Mouse (Mus musculus) limb, embryonic 13.5 days (tissue): ENCODE data around the gene Cdyl. TPM values are rescaled to one million over a fixed set of nuclear protein-coding genes. Genes with fewer than 3 reads are reported as not detected.
A peak's percentile ranks its signal among the peaks of the same experiment; 100 is the strongest.
"Not testable (repeated sequence)": the region's sequence is repeated elsewhere in the genome, so short reads cannot be mapped to it uniquely, and the experiment has no call there.

Experiments used
- ATAC-seq: fragments of 200-750 bp; cut with Nextera tagmentation; 2 replicates; pipeline ENCODE4 v1.8.0; 2017; ENCODE audit warnings: low read depth, moderate number of reproducible peaks, moderate TSS enrichment; ENCODE audit not compliant: low FRiP score
- H3K27ac ChIP-seq: fragments of 300-500 bp; sonication (generic); 2 replicates; pipeline ENCODE4 v1.5.1; 2015; ENCODE audit warnings: inconsistent platforms, mild to moderate bottlenecking, moderate library complexity
- H3K27me3 ChIP-seq: fragments of 300-500 bp; sonication (generic); 2 replicates; pipeline ENCODE4 v1.6.1; 2015; ENCODE audit warnings: mild to moderate bottlenecking, inconsistent platforms
- H3K36me3 ChIP-seq: fragments of 300-500 bp; sonication (generic); 2 replicates; pipeline ENCODE4 v1.6.1; 2015; ENCODE audit warnings: inconsistent platforms, mild to moderate bottlenecking, moderate library complexity
- H3K4me1 ChIP-seq: fragments of 300-500 bp; sonication (generic); 2 replicates; pipeline ENCODE4 v1.6.1; 2015; ENCODE audit warnings: inconsistent platforms
- H3K4me2 ChIP-seq: fragments of 300-500 bp; sonication (generic); replicated peaks from 2 replicates; pipeline ENCODE4 v1.6.1; 2015; ENCODE audit warnings: inconsistent platforms, mild to moderate bottlenecking, moderate library complexity
- H3K4me3 ChIP-seq: fragments of 300-500 bp; sonication (generic); 2 replicates; pipeline ENCODE4 v1.5.1; 2015; ENCODE audit warnings: moderate library complexity, mild to moderate bottlenecking, inconsistent platforms
- H3K9ac ChIP-seq: fragments of 300-500 bp; sonication (generic); 2 replicates; pipeline ENCODE4 v1.6.1; 2015; ENCODE audit warnings: mild to moderate bottlenecking, inconsistent platforms
- H3K9me3 ChIP-seq: fragments of 300-500 bp; sonication (generic); 2 replicates; pipeline ENCODE4 v1.6.1; 2016; ENCODE audit warnings: inconsistent platforms
- WGBS: fragments of 180-500 bp; shearing (Covaris S2); methylation state at CpG from one replicate; pipeline ENCODE4 v1.1.7; 2015; 5-methylcytosine and 5-hydroxymethylcytosine counted together
- polyA plus RNA-seq: library from polyadenylated mRNA; unstranded; fragments of >200 nt; fragmentation: Nextera tagmentation; extraction: Ambion mirVana; gene quantifications from 2 replicates; pipeline ENCODE4 v1.2.1, GENCODE M21; 2015

Cdyl gene
- polyA plus RNA-seq, 1 experiment from 2014 or later = 15.2 TPM

- Histone ChIP-seq H3K36me3 (peaks cover 3% of the 10 kb centered on the region), H3K27me3 (no peaks in the 10 kb centered on the region), H3K4me2 (no peak overlapping the region), H3K9me3 (no peaks in the 10 kb centered on the region), H3K27ac (no peak overlapping the region), H3K4me3 (no peak overlapping the region), H3K9ac (no peak overlapping the region), H3K4me1 (peaks cover 30% of the 10 kb centered on the region)
- ATAC-seq = no peak
- 29% methylated on average over 6 of the region's 6 CpGs for WGBS
Measured at GRCm38 (mm10) chr13:35833941-35834340, 174.3 kb downstream of the Cdyl start.

DNA sequence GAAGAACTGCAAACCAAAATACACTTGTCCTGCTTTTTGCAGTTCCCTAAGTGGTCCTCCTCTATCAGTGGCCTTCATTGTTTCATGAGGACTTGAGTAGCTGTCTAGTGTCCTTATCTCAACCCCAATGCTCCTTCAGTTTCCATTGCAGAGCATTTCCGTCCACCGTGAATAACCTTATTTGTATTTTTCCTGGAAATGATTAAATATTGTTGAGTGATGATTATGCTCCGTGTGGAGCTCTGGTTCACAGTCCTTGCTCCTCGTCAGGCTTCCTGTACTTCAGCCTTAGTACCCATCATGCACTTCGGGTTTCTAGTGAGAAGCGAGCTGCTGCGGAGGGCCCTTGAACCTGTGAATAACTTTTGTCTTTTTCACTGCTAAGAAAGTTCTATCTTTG, 176.0 kb downstream of the Cdyl start:
- H3K9ac ChIP-seq = no peak overlapping the region
- H3K4me3 ChIP-seq = no peak overlapping the region
- no peaks in the 10 kb centered on the region for H3K27me3 ChIP-seq
- no peaks in the 10 kb centered on the region for H3K9me3 ChIP-seq
- WGBS = 86% methylated on average over 7 of the region's 7 CpGs
- no peak overlapping the region for H3K4me2 ChIP-seq
- no peak overlapping the region for H3K27ac ChIP-seq
- H3K36me3 ChIP-seq = peaks cover 13% of the 10 kb centered on the region
- peaks cover 25% of the 10 kb centered on the region for H3K4me1 ChIP-seq
- ATAC-seq = no peak

- H3K27me3 ChIP-seq, H3K4me2 ChIP-seq, H3K9ac ChIP-seq, H3K4me3 ChIP-seq, H3K27ac ChIP-seq, ATAC-seq, H3K9me3 ChIP-seq: not testable (repeated sequence)
- peaks cover 21% of the 10 kb centered on the region for H3K4me1 ChIP-seq
- H3K36me3 ChIP-seq = peaks cover 18% of the 10 kb centered on the region
- WGBS = 91% methylated on average over 7 of the region's 7 CpGs
Measured at GRCm38 (mm10) chr13:35836501-35836900, 176.9 kb downstream of the Cdyl start.

DNA sequence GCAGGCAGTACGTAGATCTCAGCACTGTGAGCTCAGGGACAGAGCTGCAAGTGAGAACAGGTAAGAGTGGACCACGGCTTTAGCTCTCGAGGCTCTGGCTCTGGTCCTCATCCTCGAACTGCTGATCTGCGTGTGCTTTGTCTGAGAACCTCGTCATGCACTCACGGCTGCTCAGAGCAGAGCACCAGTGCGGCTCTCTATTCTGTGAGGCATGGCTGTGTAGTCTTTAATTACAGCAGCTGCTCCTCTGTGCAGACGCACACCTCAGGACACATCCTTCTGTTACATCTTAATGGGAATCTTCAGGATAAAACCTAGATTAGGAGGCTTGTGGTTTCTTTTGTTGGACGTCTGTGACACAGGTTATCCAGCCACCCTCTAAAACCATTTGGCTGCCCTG, 180.5 kb downstream of the Cdyl start:
- WGBS = 81% methylated on average over 10 of the region's 10 CpGs
- Histone ChIP-seq H3K27me3 (no peaks in the 10 kb centered on the region), H3K4me3 (no peak overlapping the region), H3K36me3 (peaks cover 22% of the 10 kb centered on the region), H3K4me2 (no peak overlapping the region), H3K9ac (no peak overlapping the region), H3K9me3 (no peaks in the 10 kb centered on the region), H3K27ac (no peak overlapping the region), H3K4me1 (peaks cover 14% of the 10 kb centered on the region)
- ATAC-seq = no peak

- Histone ChIP-seq H3K4me1 (peaks cover 42% of the 10 kb centered on the region), H3K9ac (no peak overlapping the region), H3K36me3 (peaks cover 19% of the 10 kb centered on the region), H3K9me3 (no peaks in the 10 kb centered on the region), H3K27ac (no peak overlapping the region), H3K4me2 (no peak overlapping the region), H3K27me3 (no peaks in the 10 kb centered on the region), H3K4me3 (no peak overlapping the region)
- 82% methylated on average over 7 of the region's 7 CpGs for WGBS
- ATAC-seq = no peak
Measured at GRCm38 (mm10) chr13:35843383-35843782, 183.8 kb downstream of the Cdyl start.

GRCm38 (mm10) chr13:35845306-35845705, 185.7 kb downstream of the Cdyl start:
- peaks cover 43% of the 10 kb centered on the region for H3K4me1 ChIP-seq
- peak overlapping the region; percentile 19; the same call in 1 of the 2 replicates for H3K4me2 ChIP-seq
- H3K27me3 ChIP-seq = no peaks in the 10 kb centered on the region
- H3K9ac ChIP-seq = no peak overlapping the region
- peaks cover 10% of the 10 kb centered on the region; the same call in 1 of the 2 replicates for H3K36me3 ChIP-seq
- ATAC-seq = peak; percentile 34
- H3K4me3 ChIP-seq = no peak overlapping the region
- H3K9me3 ChIP-seq = no peaks in the 10 kb centered on the region
- 17% methylated on average over 3 of the region's 3 CpGs for WGBS
- no peak overlapping the region; the same call in 1 of the 2 replicates for H3K27ac ChIP-seq

DNA sequence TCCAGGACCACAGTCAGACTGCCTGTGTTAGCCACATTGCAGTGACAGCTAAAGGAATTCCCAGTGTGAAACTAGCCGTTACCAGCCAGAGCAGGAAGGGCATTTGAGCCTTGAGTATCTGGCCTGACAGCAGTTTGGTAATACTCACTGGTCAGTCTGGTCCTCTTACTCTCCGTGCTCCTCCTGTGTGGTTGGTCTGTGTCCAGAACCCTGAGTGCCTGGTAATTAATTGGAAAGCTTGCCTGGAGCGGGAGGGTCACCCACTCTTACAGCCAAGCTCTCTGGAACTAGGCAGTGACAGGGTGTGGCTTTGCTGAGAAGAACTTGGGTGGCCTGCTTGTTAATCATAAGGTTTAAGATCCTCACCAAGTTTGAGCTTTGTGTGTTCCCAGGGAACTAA, 189.1 kb downstream of the Cdyl start:
- no peaks in the 10 kb centered on the region for H3K9me3 ChIP-seq
- no peak overlapping the region for H3K4me2 ChIP-seq
- no peak overlapping the region for H3K9ac ChIP-seq
- peaks cover 50% of the 10 kb centered on the region for H3K4me1 ChIP-seq
- 51% methylated on average over 3 of the region's 3 CpGs for WGBS
- H3K4me3 ChIP-seq = no peak overlapping the region
- no peak for ATAC-seq
- H3K27me3 ChIP-seq = no peaks in the 10 kb centered on the region
- no peak overlapping the region for H3K27ac ChIP-seq
- H3K36me3 ChIP-seq = no peaks in the 10 kb centered on the region

DNA sequence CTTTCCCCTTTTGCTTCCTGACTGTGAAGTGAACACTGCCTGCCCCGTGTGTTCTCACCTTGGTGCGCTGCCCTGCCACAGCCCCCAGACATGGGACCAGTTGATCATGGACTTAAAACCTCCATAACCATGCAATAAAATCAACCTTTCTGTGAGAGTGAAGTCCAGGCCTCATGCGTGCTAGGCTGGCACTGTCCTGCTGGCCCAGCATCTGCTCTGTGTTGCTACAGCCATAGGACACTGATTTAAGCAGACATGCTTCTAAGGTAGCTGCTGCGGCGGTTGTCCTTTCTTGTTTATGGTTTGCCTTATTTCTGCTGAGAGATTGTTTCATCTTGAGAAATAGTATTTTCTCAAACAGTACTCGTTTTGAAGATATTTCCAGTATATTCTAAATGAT, 191.9 kb downstream of the Cdyl start:
- H3K4me1 ChIP-seq = peaks cover 31% of the 10 kb centered on the region
- H3K27ac ChIP-seq = no peak overlapping the region
- no peaks in the 10 kb centered on the region for H3K27me3 ChIP-seq
- H3K4me3 ChIP-seq = no peak overlapping the region
- H3K9ac ChIP-seq = no peak overlapping the region
- H3K4me2 ChIP-seq = no peak overlapping the region
- 91% methylated on average over 6 of the region's 6 CpGs for WGBS
- peaks cover 3% of the 10 kb centered on the region; the same call in 1 of the 2 replicates for H3K36me3 ChIP-seq
- ATAC-seq = no peak
- H3K9me3 ChIP-seq = no peaks in the 10 kb centered on the region

DNA sequence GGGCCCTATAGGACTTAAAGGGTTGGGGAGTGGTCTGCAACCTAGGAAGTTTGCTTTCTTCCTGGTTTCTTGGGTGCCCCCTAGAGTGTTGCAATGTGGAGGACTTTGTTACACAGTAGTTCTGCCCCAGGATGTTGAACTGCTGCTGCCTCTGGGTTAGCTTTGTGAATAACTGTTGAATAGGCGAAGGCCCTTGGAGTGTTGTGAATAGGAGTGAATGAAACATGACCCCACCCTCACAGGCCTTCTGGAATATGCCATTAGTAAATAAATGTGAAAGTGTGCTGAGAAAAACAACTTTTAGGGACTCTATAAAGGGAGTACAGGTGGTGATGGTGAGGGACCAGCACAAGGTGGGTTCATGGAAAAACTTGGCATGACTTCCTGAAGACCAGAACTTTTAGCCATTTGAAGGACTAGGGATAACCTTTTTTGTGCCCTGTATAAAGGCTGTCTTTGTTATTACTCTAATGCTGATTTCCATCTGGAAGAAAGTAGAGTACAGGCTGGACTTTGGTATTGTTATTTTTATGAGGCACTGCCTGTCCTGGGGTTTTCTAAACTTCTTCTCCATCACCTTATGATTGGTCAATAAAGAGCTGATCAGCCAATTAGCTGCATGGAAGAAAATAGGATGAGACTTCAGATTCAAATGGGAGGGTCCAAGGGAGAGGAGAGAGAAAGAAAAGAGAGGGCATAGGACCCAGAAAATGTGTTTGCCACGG, 193.4 kb downstream of the Cdyl start:
- no peak overlapping the region for H3K4me3 ChIP-seq
- H3K27ac ChIP-seq = no peak overlapping the region
- peaks cover 16% of the 10 kb centered on the region for H3K36me3 ChIP-seq
- H3K4me2 ChIP-seq = no peak overlapping the region
- H3K27me3 ChIP-seq = no peaks in the 10 kb centered on the region
- no peaks in the 10 kb centered on the region for H3K9me3 ChIP-seq
- WGBS = 71% methylated on average over 2 of the region's 2 CpGs
- H3K4me1 ChIP-seq = peaks cover 21% of the 10 kb centered on the region
- H3K9ac ChIP-seq = no peak overlapping the region
- peak; percentile 51; the same call in 1 of the 2 replicates for ATAC-seq

- peaks cover 40% of the 10 kb centered on the region for H3K36me3 ChIP-seq
- peaks cover 10% of the 10 kb centered on the region for H3K4me1 ChIP-seq
- no peak for ATAC-seq
- 80% methylated on average over 7 of the region's 7 CpGs for WGBS
- H3K4me3 ChIP-seq = no peak overlapping the region
- no peaks in the 10 kb centered on the region for H3K27me3 ChIP-seq
- no peaks in the 10 kb centered on the region for H3K9me3 ChIP-seq
- H3K4me2 ChIP-seq = no peak overlapping the region
- H3K9ac ChIP-seq = no peak overlapping the region
- H3K27ac ChIP-seq = no peak overlapping the region
Measured at GRCm38 (mm10) chr13:35857486-35857885, 197.9 kb downstream of the Cdyl start.

- H3K9ac ChIP-seq = no peak overlapping the region
- no peak for ATAC-seq
- no peak overlapping the region for H3K27ac ChIP-seq
- H3K4me2 ChIP-seq = no peak overlapping the region
- WGBS = 71% methylated on average over 8 of the region's 8 CpGs
- H3K36me3 ChIP-seq = peaks cover 72% of the 10 kb centered on the region
- H3K4me3 ChIP-seq = no peak overlapping the region
- no peaks in the 10 kb centered on the region for H3K9me3 ChIP-seq
- no peaks in the 10 kb centered on the region for H3K4me1 ChIP-seq
- H3K27me3 ChIP-seq = no peaks in the 10 kb centered on the region
Measured at GRCm38 (mm10) chr13:35860916-35861315, 201.3 kb downstream of the Cdyl start.

DNA sequence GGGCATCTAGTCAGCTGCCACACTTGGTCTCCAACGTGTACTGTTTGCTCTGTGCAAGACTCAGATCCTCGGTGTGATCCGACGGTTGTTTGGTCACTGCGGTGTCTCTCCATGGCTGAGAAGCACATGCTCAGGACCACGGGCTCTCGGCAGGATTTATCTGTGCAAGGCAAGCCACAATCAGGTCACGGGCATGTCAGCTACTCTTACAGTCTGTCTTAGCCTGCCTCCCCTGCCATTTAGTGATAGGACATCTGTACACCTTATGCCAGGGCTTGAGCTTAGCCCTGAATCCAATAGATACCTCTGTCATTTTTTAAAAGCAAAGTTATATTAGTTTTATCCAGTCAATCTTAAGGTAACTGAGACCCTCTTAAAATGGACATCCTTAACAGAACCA, 211.0 kb downstream of the Cdyl start:
- no peaks in the 10 kb centered on the region for H3K9me3 ChIP-seq
- ATAC-seq = no peak
- H3K27ac ChIP-seq = no peak overlapping the region
- H3K36me3 ChIP-seq = peaks cover 43% of the 10 kb centered on the region
- H3K9ac ChIP-seq = no peak overlapping the region
- 91% methylated on average over 8 of the region's 8 CpGs for WGBS
- no peaks in the 10 kb centered on the region for H3K27me3 ChIP-seq
- peaks cover 7% of the 10 kb centered on the region; the same call in 1 of the 2 replicates for H3K4me1 ChIP-seq
- H3K4me2 ChIP-seq = no peak overlapping the region
- no peak overlapping the region for H3K4me3 ChIP-seq

DNA sequence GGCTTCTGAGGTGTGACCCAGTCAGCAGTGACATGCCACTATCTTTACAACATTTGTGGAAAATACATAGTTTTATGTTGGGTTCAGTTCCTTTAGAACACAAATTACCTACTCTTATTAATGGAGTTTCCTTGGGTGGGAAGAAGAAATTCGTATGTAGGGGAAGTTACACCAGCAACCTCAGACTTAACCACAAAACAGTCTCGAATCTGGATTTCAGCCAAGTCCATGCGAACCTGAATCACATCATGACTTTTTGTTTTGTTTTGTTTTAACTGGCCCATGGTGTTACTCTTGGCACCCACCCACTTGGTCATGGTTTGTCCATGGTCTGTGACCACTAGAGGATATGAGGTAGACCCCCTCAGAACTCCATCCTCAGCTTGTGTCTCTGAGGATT, 211.5 kb downstream of the Cdyl start:
- Histone ChIP-seq H3K9me3 (no peaks in the 10 kb centered on the region), H3K4me3 (no peak overlapping the region), H3K36me3 (peaks cover 39% of the 10 kb centered on the region), H3K4me2 (no peak overlapping the region), H3K4me1 (peaks cover 7% of the 10 kb centered on the region; the same call in 1 of the 2 replicates), H3K27ac (no peak overlapping the region), H3K27me3 (no peaks in the 10 kb centered on the region), H3K9ac (no peak overlapping the region)
- no peak for ATAC-seq
- 60% methylated on average over 3 of the region's 3 CpGs for WGBS
